Mouse (Mus musculus): Measurements from ENCODE around the gene Gm7978. TPM values are rescaled to one million over a fixed set of nuclear protein-coding genes. Genes with fewer than 3 reads are reported as not detected.
"Not testable (repeated sequence)": the region's sequence is repeated elsewhere in the genome, so short reads cannot be mapped to it uniquely, and the experiment has no call there.

Gene Gm7978
- not detected for total RNA-seq (2021)

DNA sequence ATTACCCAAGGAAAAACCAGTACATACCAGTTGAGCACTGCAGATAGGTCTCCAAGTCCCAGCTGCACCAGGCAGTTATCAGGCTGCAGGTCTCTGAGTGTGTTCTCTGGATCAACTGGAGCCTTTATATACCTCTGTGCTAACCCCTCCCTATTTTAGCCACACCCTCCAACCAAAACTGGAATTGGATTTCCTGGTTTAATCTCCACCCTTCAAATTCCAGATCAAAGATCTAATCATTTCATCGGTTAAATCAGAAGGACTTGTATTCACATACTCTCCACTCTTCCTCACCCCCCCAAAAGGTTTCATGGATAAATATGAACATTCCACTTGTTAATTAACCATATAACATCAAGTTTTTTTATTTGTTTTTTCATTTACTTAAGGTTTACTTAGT lies at the start of gene Gm7978:
Gm7978 (minus strand) TSS at position 101 of the 400 bp plus-strand sequence.
- not testable (repeated sequence) for DNase-seq

DNA sequence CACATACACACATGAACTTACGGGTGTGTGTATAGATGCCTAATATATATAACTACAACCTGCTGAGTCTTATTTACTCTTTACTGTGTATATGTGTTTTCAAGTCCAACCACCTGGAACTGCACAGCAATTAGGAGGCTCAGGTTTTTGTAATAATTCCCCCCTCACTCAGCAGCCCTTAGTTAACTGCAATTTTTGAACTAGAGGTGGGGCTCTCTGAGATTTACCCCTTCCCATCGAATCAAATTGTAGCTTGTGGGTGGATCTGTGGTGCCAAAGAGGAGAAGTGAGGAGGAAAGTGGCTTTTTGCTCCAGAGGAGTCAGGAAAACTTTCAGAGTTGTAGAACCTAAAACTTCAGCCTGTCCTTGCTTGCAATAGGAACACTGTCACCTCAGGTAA lies 39.7 kb upstream of the Gm7978 start, which contains the start of gene E330014E10Rik:
E330014E10Rik (plus strand) TSS at position 301 of the 400 bp plus-strand sequence.
- DNase-seq, result not testable (repeated sequence)

DNA sequence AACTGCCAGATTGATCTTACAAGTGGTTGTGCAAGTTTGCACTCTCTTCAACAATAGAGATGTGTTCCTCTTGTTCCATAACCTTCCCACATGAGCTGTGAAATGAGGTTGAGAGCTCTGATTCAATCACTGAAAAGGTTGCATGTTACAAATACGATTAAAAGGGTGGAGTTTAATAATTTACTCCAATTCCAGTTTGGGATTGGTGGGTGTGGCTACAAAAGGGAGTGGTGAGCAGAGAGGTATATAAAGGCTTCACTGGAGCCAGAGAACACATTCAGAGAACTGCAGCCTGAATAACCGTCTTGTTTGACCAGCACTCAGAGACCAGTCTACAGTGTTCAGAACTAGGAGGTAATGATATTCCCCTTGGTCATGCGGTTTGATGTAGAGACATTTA lies 5.7 kb upstream of the Gm7978 start, which contains the start of gene Gm7982:
Gm7982 (plus strand) TSS at position 301 of the 400 bp plus-strand sequence.
- DNase-seq, result not testable (repeated sequence)

Other genes with a start within 250 kb of the Gm7978 start
- not detected for gene Gm3286, start 225.4 kb downstream of the Gm7978 start, total RNA-seq (2021)
- gene Gm7971, start 141.3 kb downstream of the Gm7978 start, total RNA-seq (2021), result not detected
- not detected for gene Gm7982, start 5.8 kb upstream of the Gm7978 start, total RNA-seq (2021)
- not detected for gene E330014E10Rik, start 39.8 kb upstream of the Gm7978 start, total RNA-seq (2021)
- gene Cxcl13, start 220.8 kb upstream of the Gm7978 start, total RNA-seq (2021), result under 1 TPM in 1 of 2 experiments, not detected in 1; 0.32 TPM

Measured in heart, postnatal 4 days (tissue).